Mouse (Mus musculus) retina, postnatal 7 days (tissue): ENCODE results near the gene Gm32742.

Experiments used
- DNase-seq: peaks from one replicate; pipeline ENCODE4 v3.0.0-alpha.2; 2012; ENCODE audit warnings: low read depth, low spot score

Gm32742 gene

GRCm38 (mm10) chr9:51165312-51166180 is at the start of gene Gm32742:
Gm32742 (minus strand) TSS chr9:51165517.
- no peak for DNase-seq

GRCm38 (mm10) chr9:51213729-51214237 is 48.5 kb upstream of the Gm32742 start:
- DNase-seq: no peak

- DNase-seq: no peak
Measured at GRCm38 (mm10) chr9:51213023-51213728, 47.9 kb upstream of the Gm32742 start, which contains the start of gene Pou2af1. Pou2af1 (plus strand) TSS chr9:51213708.

GRCm38 (mm10) chr9:51211191-51211590 is 45.9 kb upstream of the Gm32742 start:
- no peak for DNase-seq

- no peak for DNase-seq
Measured at GRCm38 (mm10) chr9:51208974-51209332, 43.6 kb upstream of the Gm32742 start.

- DNase-seq: no peak
Measured at GRCm38 (mm10) chr9:51194790-51195189, 29.5 kb upstream of the Gm32742 start.

- DNase-seq: no peak
Measured at GRCm38 (mm10) chr9:51190655-51191054, 25.3 kb upstream of the Gm32742 start.

GRCm38 (mm10) chr9:51185871-51186270 is 20.6 kb upstream of the Gm32742 start:
- no peak for DNase-seq

- DNase-seq: no peak
Measured at GRCm38 (mm10) chr9:51185386-51185785, 20.1 kb upstream of the Gm32742 start.

- DNase-seq: no peak
Measured at GRCm38 (mm10) chr9:51182716-51183710, 17.7 kb upstream of the Gm32742 start.

GRCm38 (mm10) chr9:51180621-51181020 is 15.3 kb upstream of the Gm32742 start:
- peak; percentile 19 for DNase-seq

GRCm38 (mm10) chr9:51178297-51178696 is 13.0 kb upstream of the Gm32742 start:
- DNase-seq: no peak

- DNase-seq: no peak
Measured at GRCm38 (mm10) chr9:51175722-51176121, 10.4 kb upstream of the Gm32742 start.

GRCm38 (mm10) chr9:51174890-51175464 is 9.7 kb upstream of the Gm32742 start:
- no peak for DNase-seq

GRCm38 (mm10) chr9:51170298-51170697 is 5.0 kb upstream of the Gm32742 start:
- no peak for DNase-seq

GRCm38 (mm10) chr9:51169133-51169532 is 3.8 kb upstream of the Gm32742 start:
- no peak for DNase-seq

- no peak for DNase-seq
Measured at GRCm38 (mm10) chr9:51168698-51169097, 3.4 kb upstream of the Gm32742 start.

- DNase-seq: no peak
Measured at GRCm38 (mm10) chr9:51167954-51168353, 2.6 kb upstream of the Gm32742 start.

GRCm38 (mm10) chr9:51163989-51164388 is 1.3 kb downstream of the Gm32742 start:
- no peak for DNase-seq

GRCm38 (mm10) chr9:51161771-51162388 is 3.4 kb downstream of the Gm32742 start:
- peak; percentile 68 for DNase-seq
